Mouse (Mus musculus) G1E (cell line): Measurements from ENCODE around the gene Basp1. TPM values are rescaled to one million over a fixed set of nuclear protein-coding genes. Genes with fewer than 3 reads are reported as not detected.

Source experiments
- ATAC-seq: 2 replicates; pipeline ENCODE4 v1.8.0; 2016; ENCODE audit warnings: mild to moderate bottlenecking; ENCODE audit not compliant: insufficient number of reproducible peaks, poor library complexity, low FRiP score, severe bottlenecking; ENCODE audit errors: extremely low read depth
- DNase-seq: peaks from one replicate; pipeline ENCODE4 v3.0.0; 2012; ENCODE audit warnings: low spot score
- H3K27me3 ChIP-seq: 2 replicates; pipeline ENCODE4 v1.6.1; 2012; ENCODE audit warnings: mild to moderate bottlenecking, low read length, inconsistent platforms; ENCODE audit not compliant: insufficient read depth
- H3K36me3 ChIP-seq: replicated peaks from 2 replicates; pipeline ENCODE3; 2012; ENCODE audit warnings: mild to moderate bottlenecking, inconsistent platforms
- H3K4me1 ChIP-seq: 2 replicates; pipeline ENCODE4 v1.6.1; 2012; ENCODE audit warnings: low read depth, low read length, inconsistent platforms, mixed read lengths; ENCODE audit not compliant: insufficient read depth
- H3K4me3 ChIP-seq: 2 replicates; pipeline ENCODE4 v1.5.1; 2012; ENCODE audit warnings: low read depth, mild to moderate bottlenecking, inconsistent platforms, low read length, moderate library complexity, mixed read lengths
- H3K9me3 ChIP-seq: replicated peaks from 2 replicates; pipeline ENCODE4 v1.6.1; 2012; ENCODE audit warnings: inconsistent platforms
- CTCF ChIP-seq: IDR thresholded peaks from 2 replicates; pipeline ENCODE4 v1.5.1; 2012; ENCODE audit warnings: low read depth, low read length, inconsistent platforms, mixed read lengths
- GATA1 ChIP-seq: IDR thresholded peaks from 2 replicates; pipeline ENCODE4 v1.6.1; 2012; ENCODE audit warnings: borderline replicate concordance, low read length, inconsistent platforms, mixed read lengths
- GATA2 ChIP-seq: IDR thresholded peaks from 2 replicates; pipeline ENCODE4 v1.6.1; 2012; ENCODE audit warnings: low read depth, low read length, inconsistent platforms, borderline replicate concordance
- POLR2AphosphoS5 ChIP-seq: IDR thresholded peaks from 2 replicates; pipeline ENCODE4 v1.6.1; 2012; ENCODE audit warnings: low read depth, low read length, inconsistent platforms; ENCODE audit not compliant: insufficient replicate concordance
- TAL1 ChIP-seq: conservative IDR thresholded peaks from 2 replicates; pipeline ENCODE4 v1.6.1; 2012; ENCODE audit warnings: low read depth, low read length, inconsistent platforms, mixed read lengths
- polyA plus RNA-seq: library from polyadenylated mRNA; stranded (reverse); fragments of >175 nt; gene quantifications from 2 replicates; pipeline ENCODE4 v1.2.3, GENCODE M21; 2012
- total RNA-seq, 2 experiments: library from RNA; stranded (forward) in 1 of 2; stranded (reverse) in 1 of 2; fragments of 200-1000 nt in 1 of 2; fragments of >200 nt in 1 of 2; fragmentation: Nextera tagmentation in 1 of 2; gene quantifications; 2 replicates each; pipeline ENCODE4 v1.2.3; 2014 to 2017

The Basp1 gene
- total and polyA plus RNA-seq, 3 experiments: not detected

- Histone ChIP-seq H3K4me3 (no peak overlapping the region), H3K36me3 (no peaks in the 10 kb centered on the region), H3K9me3 (peaks cover 30% of the 10 kb centered on the region), H3K4me1 (no peaks in the 10 kb centered on the region), H3K27me3 (no peaks in the 10 kb centered on the region)
- no peak for ATAC-seq
- TF ChIP-seq CTCF (no peak), GATA2 (no peak), GATA1 (no peak), POLR2AphosphoS5 (no peak), TAL1 (no peak)
- no peak for DNase-seq
These were observed 49.9 kb downstream of the Basp1 start for GRCm38 (mm10) chr15:25363636-25364035.

DNA sequence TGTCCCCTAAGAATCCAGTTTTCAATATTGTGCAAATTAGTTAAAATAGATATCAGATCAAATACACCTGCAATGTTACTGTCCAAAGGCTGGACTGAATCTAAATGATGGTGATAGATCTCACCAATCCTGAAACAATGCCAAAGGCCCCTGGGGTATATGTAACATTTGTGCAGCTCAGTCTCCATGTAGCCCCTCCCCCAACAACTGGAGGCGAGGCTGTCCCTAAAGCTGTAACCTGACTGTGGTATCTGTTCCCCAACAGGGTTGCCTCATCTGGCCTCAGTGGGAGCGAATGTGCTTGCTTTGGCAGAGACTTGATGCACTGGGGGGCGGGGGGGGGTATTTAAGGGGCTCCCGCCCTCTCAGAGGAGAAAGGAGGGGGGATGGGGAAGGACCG, 52.7 kb downstream of the Basp1 start:
- no peak for TF ChIP-seq CTCF
- no peak for TF ChIP-seq GATA1
- TF ChIP-seq GATA2: no peak
- TF ChIP-seq POLR2AphosphoS5: no peak
- TF ChIP-seq TAL1: no peak
- no peak for ATAC-seq

GRCm38 (mm10) chr15:25358680-25359097, 54.9 kb downstream of the Basp1 start:
- H3K4me3 ChIP-seq: no peak overlapping the region
- H3K4me1 ChIP-seq: no peaks in the 10 kb centered on the region
- no peak for DNase-seq

More for the DNA sequence above, 52.7 kb downstream of the Basp1 start:
- peaks cover 23% of the 10 kb centered on the region for H3K9me3 ChIP-seq
- DNase-seq: no peak
- H3K36me3 ChIP-seq: no peaks in the 10 kb centered on the region
- no peak overlapping the region for H3K4me3 ChIP-seq
- H3K4me1 ChIP-seq: no peaks in the 10 kb centered on the region
- no peaks in the 10 kb centered on the region for H3K27me3 ChIP-seq

GRCm38 (mm10) chr15:25355339-25355738, 58.2 kb downstream of the Basp1 start:
- ATAC-seq (no peak), DNase-seq (no peak)
- no peaks in the 10 kb centered on the region for H3K27me3 ChIP-seq
- no peak for TF ChIP-seq POLR2AphosphoS5
- no peak for TF ChIP-seq GATA2
- TF ChIP-seq GATA1: no peak
- no peak for TF ChIP-seq TAL1
- TF ChIP-seq CTCF: no peak
- H3K4me3 ChIP-seq: no peak overlapping the region
- no peaks in the 10 kb centered on the region for H3K36me3 ChIP-seq
- H3K4me1 ChIP-seq: no peaks in the 10 kb centered on the region
- peaks cover 3% of the 10 kb centered on the region; the same call in 1 of the 2 replicates for H3K9me3 ChIP-seq

More at GRCm38 (mm10) chr15:25358680-25359097, 54.9 kb downstream of the Basp1 start:
- H3K9me3 ChIP-seq: peaks cover 11% of the 10 kb centered on the region
- H3K36me3 ChIP-seq: no peaks in the 10 kb centered on the region
- no peak for TF ChIP-seq POLR2AphosphoS5
- no peaks in the 10 kb centered on the region for H3K27me3 ChIP-seq
- ATAC-seq: no peak

DNA sequence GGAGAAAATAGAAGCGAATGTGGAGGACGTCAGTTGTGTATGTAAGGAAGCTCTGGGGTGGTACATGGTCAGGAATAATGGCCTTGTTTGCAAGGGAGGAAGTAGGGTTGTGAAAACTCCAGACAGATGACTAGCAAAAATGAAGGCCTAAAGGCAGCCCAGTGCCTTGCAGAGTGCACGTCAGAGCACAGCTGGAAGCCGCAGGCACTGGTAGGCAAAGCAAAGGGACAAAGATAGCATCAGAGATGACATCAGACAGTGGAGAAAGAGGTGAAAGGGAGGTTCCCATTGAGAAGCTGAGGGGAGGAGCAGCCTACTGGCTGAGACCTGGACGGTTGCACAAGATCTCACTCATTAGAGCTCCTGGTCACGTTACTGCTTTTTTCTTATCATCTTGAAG, 58.8 kb downstream of the Basp1 start:
- H3K4me3 ChIP-seq: no peak overlapping the region
- H3K27me3 ChIP-seq: no peaks in the 10 kb centered on the region
- no peak for TF ChIP-seq TAL1
- no peak for TF ChIP-seq POLR2AphosphoS5
- TF ChIP-seq GATA2: no peak
- no peak for TF ChIP-seq CTCF
- no peak for TF ChIP-seq GATA1
- no peak for ATAC-seq
- DNase-seq: no peak
- H3K9me3 ChIP-seq: peaks cover 3% of the 10 kb centered on the region; the same call in 1 of the 2 replicates
- H3K36me3 ChIP-seq: no peaks in the 10 kb centered on the region
- no peaks in the 10 kb centered on the region for H3K4me1 ChIP-seq

DNA sequence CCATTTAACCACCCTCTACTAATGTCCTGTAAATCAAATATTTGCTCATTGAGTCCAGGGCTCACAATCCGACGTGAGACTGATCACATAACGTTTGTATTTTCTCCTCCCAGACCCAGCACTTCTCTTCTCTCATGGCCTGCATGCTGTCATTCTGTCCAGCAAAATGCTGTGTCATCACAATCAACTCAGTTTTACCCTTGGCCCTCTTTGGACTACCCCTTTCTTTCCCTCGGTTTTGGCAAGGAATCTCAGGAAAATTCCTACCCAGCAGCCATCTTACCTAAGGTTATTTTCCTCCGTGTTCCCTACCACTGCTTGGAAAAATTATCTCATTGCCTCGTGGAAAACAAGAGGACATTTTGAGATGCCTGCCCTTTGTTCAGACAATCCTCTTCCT, 60.1 kb downstream of the Basp1 start:
- no peaks in the 10 kb centered on the region for H3K36me3 ChIP-seq
- DNase-seq: no peak
- no peaks in the 10 kb centered on the region for H3K27me3 ChIP-seq
- H3K4me1 ChIP-seq: no peaks in the 10 kb centered on the region
- no peak for ATAC-seq
- TF ChIP-seq GATA1 (no peak), CTCF (no peak), GATA2 (no peak)
- H3K9me3 ChIP-seq: peaks cover 3% of the 10 kb centered on the region; the same call in 1 of the 2 replicates
- H3K4me3 ChIP-seq: no peak overlapping the region

GRCm38 (mm10) chr15:25343263-25343662, 70.3 kb downstream of the Basp1 start:
- no peak for DNase-seq
- Histone ChIP-seq H3K36me3 (no peaks in the 10 kb centered on the region), H3K4me3 (no peak overlapping the region), H3K4me1 (no peaks in the 10 kb centered on the region), H3K9me3 (peaks cover 4% of the 10 kb centered on the region; the same call in 1 of the 2 replicates), H3K27me3 (no peaks in the 10 kb centered on the region)
- TF ChIP-seq CTCF (no peak), TAL1 (no peak), GATA1 (no peak), POLR2AphosphoS5 (no peak), GATA2 (no peak)
- ATAC-seq: no peak
